Mouse (Mus musculus) forebrain, embryonic 16.5 days (tissue): Measurements from ENCODE around the gene Trim3. TPM values are rescaled to one million over a fixed set of nuclear protein-coding genes. Genes with fewer than 3 reads are reported as not detected.

Experiments
- ATAC-seq: fragments of 200-750 bp; cut with Nextera tagmentation; 2 replicates; pipeline ENCODE4 v1.8.0; 2017; ENCODE audit warnings: mild to moderate bottlenecking, moderate library complexity
- H3K27ac ChIP-seq: fragments of 300-500 bp; sonication (generic); 2 replicates; pipeline ENCODE4 v1.5.1; 2014; ENCODE audit warnings: low read length, control low read depth
- H3K27me3 ChIP-seq: fragments of 300-500 bp; sonication (generic); replicated peaks from 2 replicates; pipeline ENCODE4 v1.6.1; 2014; ENCODE audit warnings: low read length; ENCODE audit not compliant: control insufficient read depth, insufficient read depth
- H3K36me3 ChIP-seq: fragments of 300-500 bp; sonication (generic); 2 replicates; pipeline ENCODE4 v1.6.1; 2014; ENCODE audit not compliant: control insufficient read depth, insufficient read depth
- H3K4me1 ChIP-seq: fragments of 300-500 bp; sonication (generic); replicated peaks from 2 replicates; pipeline ENCODE4 v1.6.1; 2014; ENCODE audit warnings: low read length; ENCODE audit not compliant: control insufficient read depth, insufficient read depth
- H3K4me2 ChIP-seq: fragments of 300-500 bp; sonication (generic); 2 replicates; pipeline ENCODE4 v1.6.1; 2014; ENCODE audit warnings: mild to moderate bottlenecking, low read length, control low read depth
- H3K4me3 ChIP-seq: fragments of 300-500 bp; sonication (generic); replicated peaks from 2 replicates; pipeline ENCODE4 v1.5.1; 2014; ENCODE audit warnings: mild to moderate bottlenecking, low read length, control low read depth
- H3K9ac ChIP-seq: fragments of 300-500 bp; sonication (generic); replicated peaks from 2 replicates; pipeline ENCODE4 v1.6.1; 2014; ENCODE audit warnings: low read depth, low read length, control low read depth
- H3K9me3 ChIP-seq: fragments of 300-500 bp; sonication (generic); 2 replicates; pipeline ENCODE4 v1.6.1; 2016; ENCODE audit warnings: low read length; ENCODE audit not compliant: control insufficient read depth
- WGBS: fragments of 180-500 bp; shearing (Covaris S2); extraction: QIAGEN DNeasy Blood & Tissue Kit; methylation state at CpG from one replicate; pipeline ENCODE4 v1.1.7; 2014; 5-methylcytosine and 5-hydroxymethylcytosine counted together
- polyA plus RNA-seq: library from polyadenylated mRNA; unstranded; fragments of >200 nt; fragmentation: Nextera tagmentation; extraction: Ambion mirVana; gene quantifications from 2 replicates; pipeline ENCODE4 v1.2.1, GENCODE M21; 2015

The Trim3 gene
- polyA plus RNA-seq, 1 experiment from 2014 or later = 95.0 TPM

DNA sequence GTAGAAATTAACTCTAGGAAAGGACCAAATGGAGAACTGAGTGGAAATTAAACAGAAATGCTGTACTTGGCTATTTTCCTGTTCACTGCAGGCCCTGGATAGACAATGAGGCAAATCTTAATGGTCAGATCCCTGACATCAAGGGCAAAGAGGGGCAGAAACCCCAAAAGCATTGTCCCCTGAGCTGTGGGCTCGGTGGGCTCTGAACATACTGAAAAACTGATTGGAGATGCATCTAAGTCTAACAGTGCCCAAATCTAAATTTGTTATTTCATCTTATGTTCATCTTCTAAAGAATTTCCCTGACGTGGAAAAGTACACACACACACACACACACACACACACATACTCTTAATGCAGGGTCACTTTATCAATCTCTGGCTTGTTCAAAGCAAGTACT lies 51.4 kb downstream of the Trim3 start:
- peak overlapping the region; percentile 80 for H3K4me2 ChIP-seq
- no peaks in the 10 kb centered on the region for H3K9me3 ChIP-seq
- H3K27me3 ChIP-seq = no peaks in the 10 kb centered on the region
- peak overlapping the region; percentile 78 for H3K4me3 ChIP-seq
- H3K9ac ChIP-seq = peak overlapping the region; percentile 88
- ATAC-seq = no peak
- 70% methylated on average over 2 of the region's 2 CpGs for WGBS
- peak overlapping the region; percentile 96; the same call in 1 of the 2 replicates for H3K27ac ChIP-seq
- H3K4me1 ChIP-seq = peaks cover 27% of the 10 kb centered on the region
- H3K36me3 ChIP-seq = no peaks in the 10 kb centered on the region

- Histone ChIP-seq H3K27me3 (no peaks in the 10 kb centered on the region), H3K4me1 (peaks cover 34% of the 10 kb centered on the region), H3K4me2 (peak within 1 kb of the TSS; percentile 80), H3K4me3 (peak within 1 kb of the TSS; percentile 78), H3K27ac (peak within 1 kb of the TSS; percentile 96), H3K9ac (peak within 1 kb of the TSS; percentile 88), H3K9me3 (no peaks in the 10 kb centered on the region), H3K36me3 (no peaks in the 10 kb centered on the region)
- ATAC-seq = peak; percentile 93
- WGBS = under 1% methylated on average over 53 of the region's 54 CpGs
Measured at GRCm38 (mm10) chr7:105581094-105581703, 52.2 kb downstream of the Trim3 start, which contains the start of gene Apbb1. Apbb1 (minus strand) TSS chr7:105581653.

DNA sequence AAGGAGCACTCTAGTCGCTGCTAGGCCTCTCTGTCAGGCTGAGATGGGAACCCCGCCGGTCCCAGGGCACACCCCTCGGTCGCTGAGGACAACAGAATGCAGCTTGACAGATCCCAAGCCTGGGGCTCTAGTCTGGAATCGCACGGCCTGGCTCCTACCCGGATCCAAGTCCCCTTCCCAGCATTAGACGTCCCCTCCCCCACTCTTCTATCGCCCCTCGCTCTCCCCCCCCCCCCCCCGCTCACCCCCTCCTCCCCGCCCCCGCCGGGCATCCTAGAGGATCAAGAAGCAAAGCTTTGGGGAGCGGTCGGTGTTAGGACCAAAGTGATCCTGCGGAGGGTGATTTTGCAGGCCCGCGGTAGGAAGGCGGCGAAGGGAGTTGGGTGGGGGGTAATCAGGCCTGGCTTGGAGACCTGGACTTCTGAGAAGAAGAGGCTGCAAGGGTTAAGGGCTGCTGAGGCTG lies 52.7 kb downstream of the Trim3 start:
- Histone ChIP-seq H3K4me2 (peak overlapping the region; percentile 80), H3K9ac (peak overlapping the region; percentile 88), H3K4me3 (peak overlapping the region; percentile 78), H3K9me3 (no peaks in the 10 kb centered on the region), H3K36me3 (no peaks in the 10 kb centered on the region), H3K27ac (peak overlapping the region; percentile 96), H3K4me1 (peaks cover 38% of the 10 kb centered on the region), H3K27me3 (no peaks in the 10 kb centered on the region)
- WGBS = under 1% methylated on average over 17 of the region's 22 CpGs
- peak; percentile 62 for ATAC-seq

DNA sequence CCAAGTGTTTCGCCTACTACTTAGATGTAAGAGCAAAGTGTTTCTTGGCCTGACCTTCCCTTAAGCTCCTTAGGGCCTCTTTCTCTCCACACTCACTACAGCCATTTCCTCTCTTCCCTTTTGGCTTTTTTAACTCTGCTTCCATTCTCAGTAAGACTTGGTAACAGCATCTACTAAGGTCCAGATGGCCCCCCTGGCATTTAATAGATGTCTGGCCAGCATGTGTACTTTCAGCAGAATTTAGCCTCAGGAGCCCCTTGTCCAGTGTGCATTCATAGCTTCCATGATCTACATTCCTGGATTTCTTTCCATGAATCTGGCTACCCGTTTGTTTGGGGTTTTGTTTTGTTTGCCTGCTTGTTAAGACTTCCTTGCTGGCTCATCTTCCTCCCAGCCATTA lies 54.9 kb downstream of the Trim3 start:
- Histone ChIP-seq H3K9ac (no peak overlapping the region), H3K36me3 (peaks cover 2% of the 10 kb centered on the region; the same call in 1 of the 2 replicates), H3K4me3 (no peak overlapping the region), H3K9me3 (no peaks in the 10 kb centered on the region), H3K27me3 (no peaks in the 10 kb centered on the region), H3K27ac (no peak overlapping the region), H3K4me1 (peaks cover 38% of the 10 kb centered on the region), H3K4me2 (no peak overlapping the region)
- WGBS = 84% methylated on average over 2 of the region's 2 CpGs
- no peak for ATAC-seq

- no peak for ATAC-seq
- H3K4me1 ChIP-seq = peaks cover 40% of the 10 kb centered on the region
- peaks cover 5% of the 10 kb centered on the region; the same call in 1 of the 2 replicates for H3K36me3 ChIP-seq
- H3K4me2 ChIP-seq = no peak overlapping the region
- H3K27me3 ChIP-seq = no peaks in the 10 kb centered on the region
- H3K9me3 ChIP-seq = no peaks in the 10 kb centered on the region
- no peak overlapping the region for H3K27ac ChIP-seq
- 94% methylated on average over 6 of the region's 6 CpGs for WGBS
- H3K4me3 ChIP-seq = no peak overlapping the region
- no peak overlapping the region for H3K9ac ChIP-seq
Measured at GRCm38 (mm10) chr7:105577377-105577871, 55.9 kb downstream of the Trim3 start.

GRCm38 (mm10) chr7:105576166-105576748 lies 57.1 kb downstream of the Trim3 start:
- H3K4me2 ChIP-seq = no peak overlapping the region
- no peak overlapping the region for H3K27ac ChIP-seq
- no peak overlapping the region for H3K9ac ChIP-seq
- H3K9me3 ChIP-seq = no peaks in the 10 kb centered on the region
- peaks cover 5% of the 10 kb centered on the region; the same call in 1 of the 2 replicates for H3K36me3 ChIP-seq
- ATAC-seq = no peak
- 84% methylated on average over 3 of the region's 3 CpGs for WGBS
- H3K4me1 ChIP-seq = peaks cover 35% of the 10 kb centered on the region
- no peaks in the 10 kb centered on the region for H3K27me3 ChIP-seq
- H3K4me3 ChIP-seq = no peak overlapping the region

DNA sequence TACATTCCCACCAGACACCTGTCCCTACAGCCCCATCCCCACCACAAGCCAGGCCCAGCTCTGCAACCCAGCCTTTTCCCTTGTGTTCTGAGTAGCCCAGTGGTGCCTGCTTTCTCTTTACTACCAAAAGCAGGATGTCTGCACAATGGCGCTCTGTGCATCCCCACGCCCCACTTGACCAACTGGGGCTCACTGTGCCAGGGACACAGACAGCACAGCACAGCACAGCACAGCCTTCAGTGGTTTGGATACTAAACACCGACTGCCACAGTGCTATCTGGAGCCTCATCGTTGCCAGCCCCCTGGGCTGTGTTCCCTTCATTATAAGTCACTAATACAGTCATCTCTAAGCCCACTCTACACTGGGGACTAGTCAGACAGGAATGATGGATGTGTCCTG lies 58.8 kb downstream of the Trim3 start:
- Histone ChIP-seq H3K4me2 (no peak overlapping the region), H3K27me3 (no peaks in the 10 kb centered on the region), H3K9ac (no peak overlapping the region), H3K4me1 (peaks cover 45% of the 10 kb centered on the region), H3K9me3 (no peaks in the 10 kb centered on the region), H3K36me3 (peaks cover 5% of the 10 kb centered on the region; the same call in 1 of the 2 replicates), H3K4me3 (no peak overlapping the region), H3K27ac (no peak overlapping the region)
- ATAC-seq = no peak
- WGBS = 92% methylated on average over 4 of the region's 4 CpGs

DNA sequence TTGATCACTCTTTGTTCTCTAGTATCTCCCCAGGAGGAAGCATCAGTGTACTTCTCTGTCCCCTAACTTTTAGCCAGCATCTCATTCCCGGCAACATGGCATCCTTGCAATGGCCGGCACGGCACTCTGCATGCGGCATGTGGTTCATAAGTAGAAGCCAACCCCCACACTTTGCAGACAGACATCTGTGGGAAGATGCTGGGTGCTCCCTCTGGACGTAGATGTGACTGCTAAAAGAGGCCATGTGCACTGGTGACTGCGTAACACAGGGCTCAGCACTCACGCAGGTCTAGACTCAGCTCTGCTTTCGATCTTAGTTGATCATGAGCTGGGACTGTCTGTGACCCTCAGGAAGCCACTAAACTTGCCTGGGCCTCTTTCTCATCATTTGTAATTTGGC lies 60.4 kb downstream of the Trim3 start:
- Histone ChIP-seq H3K9ac (no peak overlapping the region), H3K27ac (no peak overlapping the region), H3K4me3 (no peak overlapping the region), H3K9me3 (no peaks in the 10 kb centered on the region), H3K36me3 (peaks cover 5% of the 10 kb centered on the region; the same call in 1 of the 2 replicates), H3K27me3 (no peaks in the 10 kb centered on the region), H3K4me1 (peaks cover 47% of the 10 kb centered on the region), H3K4me2 (no peak overlapping the region)
- ATAC-seq = no peak
- WGBS = 96% methylated on average over 8 of the region's 8 CpGs

- H3K4me3 ChIP-seq = no peak overlapping the region
- peak overlapping the region; percentile 9; the same call in 1 of the 2 replicates for H3K4me2 ChIP-seq
- WGBS = 77% methylated on average over 4 of the region's 4 CpGs
- H3K4me1 ChIP-seq = peaks cover 37% of the 10 kb centered on the region
- H3K9me3 ChIP-seq = no peaks in the 10 kb centered on the region
- H3K27me3 ChIP-seq = no peaks in the 10 kb centered on the region
- H3K9ac ChIP-seq = no peak overlapping the region
- peak overlapping the region; percentile 87; the same call in 1 of the 2 replicates for H3K27ac ChIP-seq
- H3K36me3 ChIP-seq = peaks cover 17% of the 10 kb centered on the region
- ATAC-seq = no peak
Measured at GRCm38 (mm10) chr7:105570756-105571155, 62.6 kb downstream of the Trim3 start.
